Mouse (Mus musculus) CH12.LX (cell line): ENCODE measurements around the gene AI597479. TPM values are rescaled to one million over a fixed set of nuclear protein-coding genes. Genes with fewer than 3 reads are reported as not detected.

Source experiments
- DNase-seq: peaks from one replicate; pipeline ENCODE4 v3.0.0-alpha.2; 2013; ENCODE audit errors: extremely low read depth
- H3K27ac ChIP-seq: 2 replicates; pipeline ENCODE4 v1.5.1; 2012; ENCODE audit warnings: low read depth, mild to moderate bottlenecking, control low read depth, moderate library complexity; ENCODE audit not compliant: insufficient read depth
- H3K27me3 ChIP-seq: replicated peaks from 2 replicates; pipeline ENCODE3; 2012; ENCODE audit warnings: inconsistent platforms
- H3K36me3 ChIP-seq, 2 experiments: replicated peaks in 1 of 2; 2 replicates each; pipeline versions ENCODE3 to v1.6.1; 2012; ENCODE audit warnings: inconsistent platforms in 1 of 2, low read length in 1 of 2, mild to moderate bottlenecking in 1 of 2, mixed read lengths in 1 of 2, moderate library complexity in 1 of 2; ENCODE audit not compliant: control insufficient read depth in 1 of 2, insufficient read depth in 1 of 2
- H3K4me1 ChIP-seq, 2 experiments: 2 replicates each; pipeline ENCODE4 v1.6.1; 2012; ENCODE audit warnings: inconsistent platforms in 1 of 2, moderate library complexity in 1 of 2; ENCODE audit not compliant: insufficient read depth in 2 of 2, control insufficient read depth in 1 of 2
- H3K4me2 ChIP-seq: 2 replicates; pipeline ENCODE4 v1.6.1; 2012; ENCODE audit warnings: low read depth, mild to moderate bottlenecking, control low read depth; ENCODE audit not compliant: poor library complexity, insufficient read depth, severe bottlenecking
- H3K4me3 ChIP-seq, 3 experiments: fragments of 150-350 bp in 1 of 3; sonication (generic) in 1 of 3; replicated peaks in 1 of 3; 2 replicates each; pipeline versions ENCODE3 to v1.5.1; 2011 to 2012; ENCODE audit warnings: low read depth in 2 of 3, low read length in 2 of 3, mild to moderate bottlenecking in 2 of 3, moderate library complexity in 2 of 3, control low read depth in 1 of 3, improper control_type of control experiment in 1 of 3, inconsistent platforms in 1 of 3, mixed read lengths in 1 of 3; ENCODE audit not compliant: poor library complexity in 1 of 3
- H3K79me2 ChIP-seq: replicated peaks from 2 replicates; pipeline ENCODE4 v1.6.1; 2012; ENCODE audit warnings: mild to moderate bottlenecking, moderate library complexity; ENCODE audit not compliant: control insufficient read depth, poor library complexity, insufficient read depth, severe bottlenecking; ENCODE audit errors: extremely low read depth
- H3K9ac ChIP-seq: 2 replicates; pipeline ENCODE4 v1.6.1; 2012; ENCODE audit warnings: low read depth, mild to moderate bottlenecking, control low read depth, moderate library complexity; ENCODE audit not compliant: insufficient read depth
- H3K9me3 ChIP-seq: replicated peaks from 2 replicates; pipeline ENCODE3; 2012; ENCODE audit warnings: low read length, inconsistent platforms, mixed read lengths
- BHLHE40 ChIP-seq: IDR thresholded peaks from 2 replicates; pipeline ENCODE4 v1.6.1; 2011; ENCODE audit warnings: mild to moderate bottlenecking, low read depth, low read length, improper control_type of control experiment
- CHD2 ChIP-seq: IDR thresholded peaks from 2 replicates; pipeline ENCODE4 v1.6.1; 2011; ENCODE audit warnings: low read length, improper control_type of control experiment
- CTCF ChIP-seq, 2 experiments: IDR thresholded peaks in 1 of 2; conservative IDR thresholded peaks in 1 of 2; 2 replicates each; pipeline ENCODE4 v1.5.1; 2011 to 2012; ENCODE audit warnings: low read depth in 2 of 2, low read length in 2 of 2, improper control_type of control experiment in 1 of 2, inconsistent platforms in 1 of 2, mild to moderate bottlenecking in 1 of 2, moderate library complexity in 1 of 2
- E2F4 ChIP-seq: IDR thresholded peaks from 2 replicates; pipeline ENCODE4 v1.6.1; 2011; ENCODE audit warnings: low read depth, low read length, improper control_type of control experiment; ENCODE audit not compliant: insufficient replicate concordance
- ELF1 ChIP-seq: IDR thresholded peaks from 2 replicates; pipeline ENCODE4 v1.6.1; 2014; ENCODE audit warnings: low read depth, mild to moderate bottlenecking, inconsistent platforms, low read length, improper control_type of control experiment
- EP300 ChIP-seq: IDR thresholded peaks from 2 replicates; pipeline ENCODE4 v1.6.1; 2011; ENCODE audit warnings: low read length, improper control_type of control experiment
- ETS1 ChIP-seq: conservative IDR thresholded peaks from 2 replicates; pipeline ENCODE4 v1.6.1; 2012; ENCODE audit warnings: low read depth, mild to moderate bottlenecking, inconsistent platforms, low read length, improper control_type of control experiment, moderate library complexity
- GABPA ChIP-seq: IDR thresholded peaks from 2 replicates; pipeline ENCODE4 v1.6.1; 2012; ENCODE audit warnings: low read depth, low read length, improper control_type of control experiment, inconsistent platforms; ENCODE audit not compliant: insufficient replicate concordance
- MAFK ChIP-seq: IDR thresholded peaks from 2 replicates; pipeline ENCODE4 v1.6.1; 2011; ENCODE audit warnings: low read length, improper control_type of control experiment; ENCODE audit not compliant: insufficient replicate concordance
- MAX ChIP-seq: IDR thresholded peaks from 2 replicates; pipeline ENCODE4 v1.6.1; 2011; ENCODE audit warnings: low read length, improper control_type of control experiment
- MEF2A ChIP-seq: IDR thresholded peaks from 2 replicates; pipeline ENCODE4 v1.6.1; 2014; ENCODE audit warnings: low read depth, mild to moderate bottlenecking, inconsistent platforms, low read length, improper control_type of control experiment, borderline replicate concordance
- NELFE ChIP-seq: IDR thresholded peaks from 2 replicates; pipeline ENCODE4 v1.6.1; 2011; ENCODE audit warnings: low read depth, low read length, improper control_type of control experiment
- PAX5 ChIP-seq: IDR thresholded peaks from 2 replicates; pipeline ENCODE4 v1.6.1; 2012; ENCODE audit warnings: low read length, inconsistent platforms, mixed read lengths
- POLR2A ChIP-seq: IDR thresholded peaks from 2 replicates; pipeline ENCODE4 v1.6.1; 2011; ENCODE audit warnings: low read depth, mild to moderate bottlenecking, improper control_type of control experiment, low read length
- POLR2AphosphoS2 ChIP-seq: IDR thresholded peaks from 2 replicates; pipeline ENCODE4 v1.6.1; 2011; ENCODE audit warnings: low read depth, low read length, improper control_type of control experiment
- RCOR1 ChIP-seq: conservative IDR thresholded peaks from 2 replicates; pipeline ENCODE4 v1.6.1; 2012; ENCODE audit warnings: low read depth, mild to moderate bottlenecking, inconsistent platforms, low read length, improper control_type of control experiment
- SIN3A ChIP-seq: IDR thresholded peaks from 2 replicates; pipeline ENCODE4 v1.6.1; 2012; ENCODE audit warnings: low read length, improper control_type of control experiment, inconsistent platforms
- TBP ChIP-seq: conservative IDR thresholded peaks from 2 replicates; pipeline ENCODE4 v1.6.1; 2011; ENCODE audit warnings: low read depth, low read length, improper control_type of control experiment
- TCF12 ChIP-seq: IDR thresholded peaks from 2 replicates; pipeline ENCODE4 v1.6.1; 2014; ENCODE audit warnings: low read depth, mild to moderate bottlenecking, inconsistent platforms, low read length, improper control_type of control experiment
- ZC3H11A ChIP-seq: IDR thresholded peaks from 2 replicates; pipeline ENCODE4 v1.6.1; 2012; ENCODE audit warnings: low read depth, mild to moderate bottlenecking, inconsistent platforms, low read length, improper control_type of control experiment
- ZMIZ1 ChIP-seq: IDR thresholded peaks from 2 replicates; pipeline ENCODE4 v1.6.1; 2012; ENCODE audit warnings: low read depth, mild to moderate bottlenecking, inconsistent platforms, low read length, improper control_type of control experiment
- ZNF384 ChIP-seq: IDR thresholded peaks from 2 replicates; pipeline ENCODE4 v1.6.1; 2012; ENCODE audit warnings: low read depth, low read length, improper control_type of control experiment, inconsistent platforms
- dilution Hi-C: fragments of 300-500 bp; cut with MboI; formaldehyde crosslinking; loops from 2 replicates; pipeline ENCODE4 v1.14.3; 2020; ENCODE audit warnings: low sequenced_read_pairs; ENCODE audit not compliant: extremely low pct_unique_long_range_greater_than_20kb, extremely low pct_ligation_motif_present
- in situ Hi-C: fragments of 300-500 bp; cut with MboI; formaldehyde crosslinking; loops from 3 replicates; pipeline ENCODE4 v1.14.3; 2019; ENCODE audit warnings: low sequenced_read_pairs, low pct_ligation_motif_present, low pct_unique_long_range_greater_than_20kb, mixed read lengths
- polyA plus RNA-seq: library from polyadenylated mRNA; unstranded; fragments of >175 nt; gene quantifications from 2 replicates; pipeline ENCODE4 v1.2.1, GENCODE M21; 2012; ENCODE audit warnings: low read depth; ENCODE audit not compliant: insufficient read length
- total RNA-seq, 2 experiments: library from RNA; depleted of rRNA; stranded (reverse); fragments of 300-350 nt in 1 of 2; fragments of >200 nt in 1 of 2; gene quantifications; 2 replicates each; pipeline ENCODE4 v1.2.3; 2012 to 2014

AI597479 gene
- total and polyA plus RNA-seq, 3 experiments = 19.5 to 39.8 (median 22.6) TPM

- in situ Hi-C loops (loop anchor here (25.0 kb wide), 2 partner anchors 492 to 592 kb away; partner anchors contain the start of gene 1500015O10Rik), dilution Hi-C loops (no loop called here)
- Histone ChIP-seq H3K4me2 (no peak overlapping the region), H3K9me3 (no peaks in the 10 kb centered on the region), H3K9ac (no peak overlapping the region), H3K36me3 (no peaks in the 10 kb centered on the region), H3K4me3 (no peak overlapping the region)
- TF ChIP-seq CTCF (conservative IDR thresholded peaks at IDR 0.05 in 1 of 2, IDR thresholded peaks at IDR 0.05 in 1 of 2; ENCODE audit: low read depth in 2 of 2, low read length in 2 of 2) (no peak), ELF1 (peak; percentile 18; the same call in 1 of the 2 replicates), TCF12 (no peak), ZC3H11A (no peak)
- TF ChIP-seq, all 38 proteins: peak for 1
- H3K79me2 ChIP-seq = no peaks in the 10 kb centered on the region
- H3K27me3 ChIP-seq = no peaks in the 10 kb centered on the region
- DNase-seq = no peak
- H3K4me1 ChIP-seq = peaks cover 18 to 27% of the 10 kb centered on the region in 2 experiments
- H3K27ac ChIP-seq = no peak overlapping the region
These were observed 46.9 kb downstream of the AI597479 start for GRCm38 (mm10) chr1:43145388-43145787.

- H3K4me3 ChIP-seq = no peak overlapping the region
- no peaks in the 10 kb centered on the region for H3K36me3 ChIP-seq
- in situ Hi-C loops (loop anchor here (25.0 kb wide), 2 partner anchors 490 to 590 kb away; partner anchors contain the start of gene 1500015O10Rik), dilution Hi-C loops (no loop called here)
- H3K9ac ChIP-seq = no peak overlapping the region
- H3K4me1 ChIP-seq = peaks cover 18 to 27% of the 10 kb centered on the region in 2 experiments
- no peaks in the 10 kb centered on the region for H3K79me2 ChIP-seq
- no peak overlapping the region for H3K4me2 ChIP-seq
- no peaks in the 10 kb centered on the region for H3K9me3 ChIP-seq
- H3K27me3 ChIP-seq = no peaks in the 10 kb centered on the region
- TF ChIP-seq TBP (no peak), MAFK (no peak), ZNF384 (no peak), SIN3A (no peak), PAX5 (no peak), EP300 (no peak), CHD2 (no peak), MAX (no peak), POLR2A (no peak), ETS1 (no peak), GABPA (no peak), ELF1 (no peak), ZMIZ1 (no peak), ZC3H11A (no peak), MEF2A (no peak), NELFE (no peak), POLR2AphosphoS2 (no peak), BHLHE40 (no peak), E2F4 (no peak), RCOR1 (no peak)
- no peak overlapping the region for H3K27ac ChIP-seq
- no peak for DNase-seq
These were observed 49.0 kb downstream of the AI597479 start for GRCm38 (mm10) chr1:43147474-43147873.
